Mouse (Mus musculus): ENCODE results near the gene Plekhf1. TPM values are rescaled to one million over a fixed set of nuclear protein-coding genes. Genes with fewer than 3 reads are reported as not detected.

Gene Plekhf1
- 2.2 and 2.7 TPM in 2 replicates for polyA plus RNA-seq (2015; fragmentation: Nextera tagmentation; extraction: Ambion mirVana)

GRCm38 (mm10) chr7:38227900-38228298, at the start of gene Plekhf1:
Plekhf1 (minus strand) TSS chr7:38228016.
- WGBS: under 1% methylated on average over 36 of the region's 36 CpGs

GRCm38 (mm10) chr7:38272551-38272950, 44.7 kb upstream of the Plekhf1 start:
- no peak overlapping the region for H3K9ac ChIP-seq
- H3K27ac ChIP-seq (replicated peaks): no peak overlapping the region
- no peak overlapping the region for H3K4me2 ChIP-seq
- no peaks in the 10 kb centered on the region for H3K9me3 ChIP-seq
- H3K36me3 ChIP-seq: peaks cover 15% of the 10 kb centered on the region
- no peak for ATAC-seq (ENCODE audit: extremely low read depth, insufficient number of reproducible peaks, low FRiP score, low TSS enrichment)
- H3K4me1 ChIP-seq: peaks cover 17% of the 10 kb centered on the region
- no peaks in the 10 kb centered on the region for H3K27me3 ChIP-seq (replicated peaks)
- H3K4me3 ChIP-seq: no peak overlapping the region

More at GRCm38 (mm10) chr7:38227900-38228298, at the start of gene Plekhf1:
- Histone ChIP-seq H3K4me2 (peak within 1 kb of the TSS; percentile 79), H3K4me3 (peak within 1 kb of the TSS; percentile 71), H3K4me1 (peaks cover 32% of the 10 kb centered on the region), H3K27ac (replicated peaks) (peak within 1 kb of the TSS; percentile 77), H3K9me3 (no peaks in the 10 kb centered on the region), H3K27me3 (replicated peaks) (peaks cover 22% of the 10 kb centered on the region), H3K9ac (peak within 1 kb of the TSS; percentile 82), H3K36me3 (no peaks in the 10 kb centered on the region)
- ATAC-seq (ENCODE audit: extremely low read depth, insufficient number of reproducible peaks, low FRiP score, low TSS enrichment): peak; percentile 74

- Histone ChIP-seq H3K27ac (replicated peaks) (no peak overlapping the region), H3K36me3 (peaks cover 22% of the 10 kb centered on the region), H3K4me2 (peak overlapping the region; percentile 94), H3K27me3 (replicated peaks) (no peaks in the 10 kb centered on the region), H3K4me1 (peaks cover 17% of the 10 kb centered on the region), H3K9me3 (no peaks in the 10 kb centered on the region), H3K9ac (peak overlapping the region; percentile 92), H3K4me3 (peak overlapping the region; percentile 78)
- no peak for ATAC-seq (ENCODE audit: extremely low read depth, insufficient number of reproducible peaks, low FRiP score, low TSS enrichment)
- WGBS: 13% methylated on average over 4 of the region's 4 CpGs
Observed at GRCm38 (mm10) chr7:38271859-38272258, 44.0 kb upstream of the Plekhf1 start.

GRCm38 (mm10) chr7:38271511-38271811, 43.6 kb upstream of the Plekhf1 start:
- H3K4me3 ChIP-seq: peak overlapping the region; percentile 78
- H3K36me3 ChIP-seq: peaks cover 26% of the 10 kb centered on the region
- no peaks in the 10 kb centered on the region for H3K9me3 ChIP-seq
- H3K27me3 ChIP-seq (replicated peaks): no peaks in the 10 kb centered on the region
- WGBS: under 1% methylated on average over 11 of the region's 11 CpGs
- H3K9ac ChIP-seq: peak overlapping the region; percentile 92
- H3K4me2 ChIP-seq: peak overlapping the region; percentile 94
- H3K4me1 ChIP-seq: peaks cover 17% of the 10 kb centered on the region
- no peak for ATAC-seq (ENCODE audit: extremely low read depth, insufficient number of reproducible peaks, low FRiP score, low TSS enrichment)
- peak overlapping the region; percentile 74 for H3K27ac ChIP-seq (replicated peaks)

GRCm38 (mm10) chr7:38270703-38271510, 43.1 kb upstream of the Plekhf1 start, which contains the start of gene Pop4:
Pop4 (minus strand) TSS chr7:38271423.
- H3K27me3 ChIP-seq (replicated peaks): no peaks in the 10 kb centered on the region
- peak within 1 kb of the TSS; percentile 74 for H3K27ac ChIP-seq (replicated peaks)
- H3K9ac ChIP-seq: peak within 1 kb of the TSS; percentile 92
- peaks cover 17% of the 10 kb centered on the region for H3K4me1 ChIP-seq
- H3K4me3 ChIP-seq: peak within 1 kb of the TSS; percentile 78
- WGBS: under 1% methylated on average over 38 of the region's 38 CpGs
- peak within 1 kb of the TSS; percentile 94 for H3K4me2 ChIP-seq
- H3K9me3 ChIP-seq: no peaks in the 10 kb centered on the region
- peaks cover 31% of the 10 kb centered on the region for H3K36me3 ChIP-seq
- peak; percentile 82; the same call in 1 of the 2 replicates for ATAC-seq (ENCODE audit: extremely low read depth, insufficient number of reproducible peaks, low FRiP score, low TSS enrichment)

GRCm38 (mm10) chr7:38267006-38267680, 39.3 kb upstream of the Plekhf1 start:
- Histone ChIP-seq H3K4me3 (no peak overlapping the region), H3K4me1 (peaks cover 20% of the 10 kb centered on the region), H3K27ac (replicated peaks) (no peak overlapping the region), H3K27me3 (replicated peaks) (no peaks in the 10 kb centered on the region), H3K36me3 (peaks cover 69% of the 10 kb centered on the region), H3K4me2 (no peak overlapping the region), H3K9ac (no peak overlapping the region), H3K9me3 (no peaks in the 10 kb centered on the region)
- ATAC-seq (ENCODE audit: extremely low read depth, insufficient number of reproducible peaks, low FRiP score, low TSS enrichment): no peak
- 86% methylated on average over 8 of the region's 8 CpGs for WGBS

GRCm38 (mm10) chr7:38262406-38262805, 34.6 kb upstream of the Plekhf1 start:
- Histone ChIP-seq H3K9ac (no peak overlapping the region), H3K27me3 (replicated peaks) (no peaks in the 10 kb centered on the region), H3K27ac (replicated peaks) (no peak overlapping the region), H3K9me3 (no peaks in the 10 kb centered on the region), H3K4me2 (no peak overlapping the region), H3K4me3 (no peak overlapping the region), H3K4me1 (0 out of 2 replicates have a peak, but pooled peaks cover 3% of the 10 kb centered on the region), H3K36me3 (peaks cover 66% of the 10 kb centered on the region)
- 79% methylated on average over 5 of the region's 5 CpGs for WGBS
- no peak for ATAC-seq (ENCODE audit: extremely low read depth, insufficient number of reproducible peaks, low FRiP score, low TSS enrichment)

GRCm38 (mm10) chr7:38259631-38260030, 31.8 kb upstream of the Plekhf1 start:
- WGBS: 63% methylated on average over 2 of the region's 2 CpGs

GRCm38 (mm10) chr7:38253441-38253840, 25.6 kb upstream of the Plekhf1 start:
- Histone ChIP-seq H3K27me3 (replicated peaks) (no peaks in the 10 kb centered on the region), H3K9me3 (no peaks in the 10 kb centered on the region), H3K27ac (replicated peaks) (no peak overlapping the region), H3K4me3 (no peak overlapping the region), H3K4me2 (no peak overlapping the region), H3K36me3 (no peaks in the 10 kb centered on the region), H3K4me1 (peaks cover 8% of the 10 kb centered on the region; the same call in 1 of the 2 replicates), H3K9ac (no peak overlapping the region)
- no peak for ATAC-seq (ENCODE audit: extremely low read depth, insufficient number of reproducible peaks, low FRiP score, low TSS enrichment)

More at GRCm38 (mm10) chr7:38259631-38260030, 31.8 kb upstream of the Plekhf1 start:
- Histone ChIP-seq H3K36me3 (peaks cover 39% of the 10 kb centered on the region), H3K4me1 (0 out of 2 replicates have a peak, but pooled peaks cover 3% of the 10 kb centered on the region), H3K27me3 (replicated peaks) (no peaks in the 10 kb centered on the region), H3K4me2 (no peak overlapping the region), H3K9me3 (no peaks in the 10 kb centered on the region), H3K27ac (replicated peaks) (no peak overlapping the region), H3K9ac (no peak overlapping the region), H3K4me3 (no peak overlapping the region)
- ATAC-seq (ENCODE audit: extremely low read depth, insufficient number of reproducible peaks, low FRiP score, low TSS enrichment): no peak

- 41% methylated on average over 5 of the region's 5 CpGs for WGBS
- Histone ChIP-seq H3K4me3 (no peak overlapping the region), H3K4me1 (peaks cover 8% of the 10 kb centered on the region; the same call in 1 of the 2 replicates), H3K27me3 (replicated peaks) (no peaks in the 10 kb centered on the region), H3K27ac (replicated peaks) (no peak overlapping the region), H3K4me2 (no peak overlapping the region), H3K9ac (0 out of 2 replicates have a peak overlapping the region, but pooled peaks have one; percentile 5), H3K9me3 (no peaks in the 10 kb centered on the region), H3K36me3 (no peaks in the 10 kb centered on the region)
- ATAC-seq (ENCODE audit: extremely low read depth, insufficient number of reproducible peaks, low FRiP score, low TSS enrichment): no peak
Observed at GRCm38 (mm10) chr7:38251494-38252216, 23.8 kb upstream of the Plekhf1 start.

- Histone ChIP-seq H3K9me3 (no peaks in the 10 kb centered on the region), H3K27ac (replicated peaks) (no peak overlapping the region), H3K9ac (no peak overlapping the region), H3K4me1 (no peaks in the 10 kb centered on the region), H3K27me3 (replicated peaks) (no peaks in the 10 kb centered on the region), H3K4me2 (no peak overlapping the region), H3K4me3 (no peak overlapping the region), H3K36me3 (no peaks in the 10 kb centered on the region)
- 66% methylated on average over 4 of the region's 4 CpGs for WGBS
- no peak for ATAC-seq (ENCODE audit: extremely low read depth, insufficient number of reproducible peaks, low FRiP score, low TSS enrichment)
Observed at GRCm38 (mm10) chr7:38242417-38242816, 14.6 kb upstream of the Plekhf1 start.
